Mouse (Mus musculus): Measurements from ENCODE around the gene Mospd3.

GRCm38 (mm10) chr5:137569031-137569430 lies 31.8 kb downstream of the Mospd3 start:
- TF ChIP-seq CTCF (IDR thresholded peaks at IDR 0.05; ENCODE audit: low read depth) (no peak), EP300 (IDR thresholded peaks at IDR 0.05; ENCODE audit: low read depth) (no peak)

Measured in liver, embryonic 14.5 days (tissue).